Mouse (Mus musculus) large intestine, adult 2 months (tissue): ENCODE measurements around the gene Cep97. TPM values are rescaled to one million over a fixed set of nuclear protein-coding genes. Genes with fewer than 3 reads are reported as not detected.
"Not testable (repeated sequence)": the region's sequence is repeated elsewhere in the genome, so short reads cannot be mapped to it uniquely, and the experiment has no call there.

ENCODE experiments used
- DNase-seq: peaks from one replicate; pipeline ENCODE4 v3.0.0-alpha.2; 2012; ENCODE audit warnings: low read depth, low spot score
- WGBS: fragments of 180-500 bp; shearing (Covaris S2); methylation state at CpG from one replicate; pipeline ENCODE4 v1.1.7; 2018; 5-methylcytosine and 5-hydroxymethylcytosine counted together
- polyA plus RNA-seq: library from polyadenylated mRNA; depleted of rRNA; stranded (reverse); fragments of >200 nt; gene quantifications from 2 replicates; pipeline ENCODE4 v1.2.3, GENCODE M21; 2012

Gene Cep97
- polyA plus RNA-seq, 1 experiment = 1.4 TPM

DNA sequence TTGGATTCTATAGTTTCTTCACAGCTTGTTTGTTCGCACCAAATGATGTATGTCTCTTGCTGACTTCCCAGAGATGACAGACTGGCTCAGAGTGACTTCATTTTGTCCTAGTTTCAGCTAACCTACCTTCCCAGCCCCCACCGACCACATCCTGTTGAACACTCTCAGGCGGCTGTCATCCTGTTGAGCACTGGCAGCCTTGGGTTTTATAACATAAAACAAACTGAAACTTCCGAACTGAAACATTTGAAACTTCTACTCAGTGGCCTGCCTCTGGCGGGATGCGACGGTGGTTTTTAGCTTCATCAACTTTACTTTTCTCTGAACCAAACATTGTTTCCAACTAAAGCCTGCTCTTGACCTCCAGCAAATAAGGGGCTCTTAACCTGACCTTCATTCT lies 14.3 kb upstream of the Cep97 start:
- 43% methylated on average over 7 of the region's 7 CpGs for WGBS
- DNase-seq = no peak

DNA sequence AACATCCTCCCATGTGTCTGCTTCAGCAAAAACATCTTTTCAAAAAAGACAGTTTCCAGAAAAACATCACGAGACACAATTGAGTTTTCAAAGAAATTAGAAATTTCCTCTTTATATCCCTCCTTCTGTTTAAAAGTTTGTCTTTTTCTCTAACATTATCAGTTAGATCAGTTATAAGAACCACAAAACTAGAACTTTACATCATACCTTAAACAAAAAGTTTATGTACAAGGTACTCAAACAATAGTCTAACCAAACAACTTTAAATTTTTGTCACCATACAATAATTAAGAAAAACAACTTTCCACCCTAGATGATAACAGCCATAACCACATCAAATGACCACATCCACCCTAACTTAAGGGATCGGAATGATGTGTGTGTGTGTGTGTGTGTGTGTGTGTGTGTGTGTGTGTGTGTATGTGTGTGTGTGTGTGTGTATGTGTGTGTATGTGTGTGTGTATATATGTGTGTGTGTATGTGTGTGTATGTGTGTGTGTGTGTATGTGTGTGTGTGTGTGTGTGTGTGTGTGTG lies 13.3 kb upstream of the Cep97 start:
- 75% methylated on average over 2 of the region's 2 CpGs for WGBS
- DNase-seq = not testable (repeated sequence)

DNA sequence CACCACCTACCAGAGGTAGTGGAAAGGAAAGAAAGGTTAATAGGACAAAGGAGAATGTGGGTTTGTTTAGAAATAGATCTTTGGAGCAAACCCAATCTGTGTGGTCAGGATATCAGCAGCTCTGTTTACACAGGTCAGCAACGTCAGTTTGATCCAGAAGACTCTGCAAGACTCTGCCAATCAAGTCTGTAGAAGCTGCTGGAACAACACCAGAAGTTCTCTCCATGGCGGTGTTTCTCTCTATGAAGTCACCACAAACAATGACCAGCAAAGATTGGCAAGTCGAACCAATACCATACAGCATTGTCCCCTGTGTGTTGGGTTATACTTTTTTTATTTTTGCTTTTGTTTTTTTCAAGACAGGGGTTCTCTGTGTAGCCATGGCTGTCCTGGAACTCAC lies 12.6 kb upstream of the Cep97 start:
- 62% methylated on average over 3 of the region's 3 CpGs for whole genome bisulfite sequencing
- DNase-seq = no peak

DNA sequence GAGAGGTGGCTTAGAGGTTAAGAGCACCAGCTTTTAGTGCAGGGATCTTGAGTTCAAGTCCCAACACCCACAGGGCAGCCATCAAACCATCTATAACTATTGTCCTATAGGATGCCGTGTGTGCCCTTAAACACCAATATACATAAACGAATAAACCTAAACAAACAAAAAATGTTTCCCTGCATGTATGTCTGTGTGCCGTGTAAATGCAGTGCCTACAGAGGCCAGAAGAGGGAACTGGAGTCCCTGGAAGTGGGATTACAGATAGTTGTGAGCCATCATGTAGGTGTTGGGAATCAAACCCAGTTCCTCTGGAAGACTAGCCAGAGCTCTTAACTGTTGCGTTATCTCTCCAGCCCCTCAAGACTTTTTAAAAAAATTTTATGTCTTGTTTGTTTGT lies 6.1 kb upstream of the Cep97 start:
- 88% methylated on average over 4 of the region's 4 CpGs for WGBS

DNA sequence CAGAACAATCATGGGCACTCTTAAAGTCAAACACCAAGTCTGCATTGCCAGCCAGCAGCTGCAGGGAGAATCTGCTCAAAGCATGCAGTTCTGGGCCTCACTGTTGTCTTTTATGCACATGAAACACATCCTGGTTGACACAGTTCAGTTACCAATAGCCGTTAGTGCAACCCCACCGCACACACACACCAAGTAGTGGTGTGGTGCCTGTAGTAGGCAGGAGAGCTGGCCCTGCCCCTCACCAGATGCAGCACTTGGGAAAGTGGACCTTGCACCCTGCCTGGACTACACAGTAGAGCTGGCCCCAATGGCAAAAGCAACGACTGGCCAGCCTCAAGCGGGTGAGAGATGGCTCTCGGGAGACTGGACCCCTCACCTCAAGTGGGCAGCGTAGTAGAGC lies 5.0 kb upstream of the Cep97 start:
- WGBS = 64% methylated on average over 6 of the region's 6 CpGs
- no peak for DNase-seq

More for the DNA sequence above, 6.1 kb upstream of the Cep97 start:
- DNase-seq = no peak

DNA sequence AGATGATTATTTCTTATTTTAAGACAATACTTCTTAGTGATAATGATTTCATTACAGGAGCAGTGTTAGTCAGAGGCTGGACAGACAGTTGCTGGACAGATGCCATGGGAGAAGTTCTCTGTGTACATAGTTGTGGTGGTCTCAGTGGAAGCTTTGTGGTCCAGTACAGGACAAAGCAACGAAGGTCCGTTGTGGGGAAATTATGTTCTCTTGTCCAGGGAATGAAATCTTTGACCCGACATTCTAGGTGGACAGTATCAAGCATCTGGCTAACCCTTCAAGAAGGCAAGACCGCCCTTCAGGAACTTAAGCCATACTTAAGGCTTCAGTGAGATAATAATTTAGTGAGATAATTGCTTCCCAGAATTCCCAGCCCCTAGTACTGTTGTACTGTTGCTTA lies 4.1 kb upstream of the Cep97 start:
- no peak for DNase-seq
- WGBS = 80% methylated on average over 4 of the region's 4 CpGs

DNA sequence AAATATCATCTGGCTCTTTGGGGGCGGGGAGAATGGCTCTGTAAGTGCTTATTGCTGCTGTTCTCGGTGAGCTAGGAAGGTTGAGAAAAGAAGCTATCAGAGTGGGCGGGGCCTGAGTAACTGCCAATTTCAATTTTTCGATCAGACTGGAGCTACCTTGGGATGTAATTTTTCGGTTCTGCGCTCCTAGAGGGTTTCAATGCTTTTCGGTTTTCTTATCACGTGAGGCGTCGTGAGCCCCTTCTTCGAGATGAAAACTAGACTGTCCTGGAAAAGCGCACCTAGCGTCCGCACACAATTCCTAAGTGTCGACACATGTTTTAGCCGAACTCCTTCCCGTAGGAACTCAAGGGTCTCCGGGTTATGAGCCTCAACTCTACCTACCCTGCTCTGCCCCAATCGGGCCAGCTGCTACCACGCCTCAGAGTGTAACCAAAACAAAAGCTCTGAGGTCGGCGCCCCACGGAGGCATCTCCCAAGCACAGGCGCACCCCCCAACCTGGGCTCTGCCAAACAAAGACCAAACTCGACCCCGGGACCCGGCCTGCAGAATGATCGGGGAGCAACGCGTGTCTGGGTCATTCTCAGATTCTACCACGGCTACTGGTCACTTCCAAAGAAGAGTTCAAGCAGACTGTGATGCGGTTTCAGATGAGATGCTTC lies 843 bp downstream of the Cep97 start:
- peak; percentile 14 for DNase-seq
- WGBS = under 1% methylated on average over 32 of the region's 32 CpGs

DNA sequence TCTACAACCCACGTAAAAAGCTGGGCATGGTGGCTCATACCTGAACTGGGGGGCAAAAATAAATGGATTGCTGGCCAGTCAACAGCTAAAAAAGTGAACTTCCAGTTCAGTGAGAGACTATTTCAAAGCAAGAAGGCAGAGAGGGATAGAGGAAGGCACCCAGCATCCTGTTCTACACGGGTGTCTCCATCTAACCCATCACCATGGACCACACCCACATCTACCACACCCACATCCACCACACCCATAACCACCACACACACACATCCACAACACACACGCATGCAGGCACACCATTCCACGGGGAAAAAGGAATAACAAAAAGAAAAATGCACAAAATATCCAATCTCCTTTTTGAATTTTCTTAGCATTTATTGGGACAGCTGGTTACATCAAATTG lies 10.6 kb downstream of the Cep97 start:
- no peak for DNase-seq
- WGBS = 78% methylated on average over 4 of the region's 4 CpGs

DNA sequence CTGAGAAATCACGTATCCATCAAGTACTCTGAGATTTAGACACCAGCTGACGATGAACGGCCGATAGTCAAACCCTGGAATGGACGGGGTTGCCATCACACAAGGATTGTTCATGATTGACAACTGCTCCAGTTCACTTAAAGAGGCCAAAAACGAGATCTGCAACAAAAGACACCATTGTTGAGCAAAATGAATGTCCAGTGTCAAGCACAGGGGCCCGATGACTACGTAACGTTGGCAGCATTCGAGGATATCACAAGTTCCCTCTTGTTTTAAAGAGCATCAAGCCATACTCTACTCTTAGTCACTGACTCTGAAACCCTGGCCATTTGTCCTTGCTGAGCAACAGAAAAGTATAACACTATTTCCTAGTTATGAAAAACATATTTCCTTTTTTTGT lies 12.6 kb downstream of the Cep97 start:
- 88% methylated on average over 10 of the region's 10 CpGs for WGBS
- DNase-seq = no peak

DNA sequence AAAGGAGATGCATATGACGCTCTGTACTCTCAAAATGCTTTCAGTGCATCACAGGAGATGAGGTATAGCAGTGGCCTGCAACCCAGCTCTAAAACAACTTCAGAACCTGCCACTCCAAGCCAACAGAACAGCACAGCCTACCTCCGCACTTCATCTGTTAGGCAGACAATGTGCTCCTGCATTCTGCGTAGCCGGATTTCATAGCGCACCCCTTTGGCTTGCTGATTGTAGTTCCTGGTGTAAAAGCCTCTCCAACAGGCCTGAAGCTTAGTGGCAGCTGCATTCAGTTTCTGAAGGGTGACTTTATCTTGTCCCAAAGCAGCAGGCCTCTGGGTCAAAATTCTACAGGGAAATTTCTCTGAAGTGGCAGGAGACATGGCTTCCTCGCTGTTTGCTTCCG lies 19.9 kb downstream of the Cep97 start:
- 96% methylated on average over 7 of the region's 7 CpGs for WGBS
- no peak for DNase-seq

DNA sequence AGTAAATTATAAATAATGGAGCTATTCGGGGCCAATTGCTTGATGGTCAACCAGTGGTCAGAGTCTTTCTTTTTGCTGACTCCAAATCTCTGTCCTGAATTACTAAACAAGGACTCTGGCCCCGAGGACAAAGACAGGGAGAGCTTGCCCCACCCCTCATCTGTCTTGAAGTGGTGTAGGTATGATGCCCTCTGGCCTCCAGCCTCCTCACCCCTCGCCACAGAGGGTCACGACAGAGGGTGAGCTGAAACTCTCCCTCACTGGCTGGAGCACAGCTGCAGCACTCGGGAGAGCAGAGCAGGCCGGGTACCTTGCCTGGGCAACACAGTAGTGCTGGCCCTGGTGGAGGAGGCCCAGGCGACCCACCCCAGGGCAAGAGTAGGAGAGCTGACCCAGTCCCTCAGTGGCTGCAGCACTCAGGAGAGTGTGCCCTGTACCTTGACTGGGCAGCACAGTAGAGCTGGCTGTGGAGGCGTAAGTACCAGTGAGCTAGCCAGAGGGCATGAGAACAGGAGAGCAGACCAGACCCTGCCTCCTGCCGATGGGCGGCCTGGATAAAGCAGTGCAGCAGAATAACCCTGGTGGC lies 24.4 kb downstream of the Cep97 start:
- no peak for DNase-seq
- WGBS = 92% methylated on average over 10 of the region's 10 CpGs

DNA sequence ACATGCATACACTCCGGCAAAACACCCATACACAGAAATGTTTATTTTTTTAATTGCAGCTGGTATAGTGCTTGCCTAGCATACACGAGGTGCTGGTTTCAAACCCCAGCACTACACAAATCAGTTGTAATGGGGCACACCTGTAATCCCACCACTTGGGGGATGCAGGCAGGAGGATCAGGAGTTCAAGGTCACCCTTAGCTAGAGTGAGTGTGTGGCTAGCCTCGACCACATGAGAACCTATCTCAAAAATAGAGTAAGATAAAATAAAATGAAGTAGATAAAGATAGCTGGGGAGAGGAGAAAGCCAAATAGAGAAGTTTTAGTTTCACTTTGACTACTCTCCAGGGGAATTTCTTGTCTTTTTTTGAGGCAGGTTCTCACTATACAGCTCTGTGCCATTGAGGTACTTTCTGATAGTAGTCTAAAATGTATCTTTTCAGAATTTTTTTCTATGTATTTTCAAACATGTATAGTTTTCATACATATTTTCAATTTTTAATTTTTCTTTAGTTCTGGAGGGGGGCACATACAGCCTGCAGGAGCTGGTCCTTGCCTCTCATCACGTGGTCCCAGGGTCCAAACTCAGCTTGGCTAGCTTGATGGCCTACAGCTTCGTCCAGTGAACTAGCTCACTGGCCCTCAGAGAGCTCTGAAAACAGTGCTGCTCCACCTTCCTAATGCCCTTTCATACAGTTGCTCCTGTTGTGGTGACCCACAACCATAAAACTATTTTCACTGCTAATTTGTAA lies 27.6 kb downstream of the Cep97 start:
- no peak for DNase-seq
- 84% methylated on average over 5 of the region's 5 CpGs for WGBS

DNA sequence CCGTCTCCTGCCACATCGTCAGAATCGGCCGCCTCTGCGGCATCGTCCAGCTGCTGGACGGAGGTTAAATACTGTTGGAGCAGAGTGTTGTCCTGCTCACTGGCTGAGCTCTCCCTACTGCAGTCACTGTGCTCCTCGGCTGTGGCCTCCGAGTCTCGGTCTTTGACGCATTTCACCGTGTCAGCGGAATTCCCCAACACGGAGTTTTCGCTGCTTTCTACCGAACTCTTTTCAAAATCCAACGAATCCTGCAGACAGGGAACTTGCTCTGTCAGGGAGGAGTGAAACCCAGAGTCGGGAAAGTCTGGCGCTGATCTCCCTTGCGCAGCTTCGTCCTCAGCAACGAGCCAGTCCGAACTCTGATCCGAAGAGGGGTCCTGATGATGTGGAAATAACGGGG lies 29.3 kb downstream of the Cep97 start:
- 86% methylated on average over 25 of the region's 25 CpGs for WGBS
- no peak for DNase-seq

DNA sequence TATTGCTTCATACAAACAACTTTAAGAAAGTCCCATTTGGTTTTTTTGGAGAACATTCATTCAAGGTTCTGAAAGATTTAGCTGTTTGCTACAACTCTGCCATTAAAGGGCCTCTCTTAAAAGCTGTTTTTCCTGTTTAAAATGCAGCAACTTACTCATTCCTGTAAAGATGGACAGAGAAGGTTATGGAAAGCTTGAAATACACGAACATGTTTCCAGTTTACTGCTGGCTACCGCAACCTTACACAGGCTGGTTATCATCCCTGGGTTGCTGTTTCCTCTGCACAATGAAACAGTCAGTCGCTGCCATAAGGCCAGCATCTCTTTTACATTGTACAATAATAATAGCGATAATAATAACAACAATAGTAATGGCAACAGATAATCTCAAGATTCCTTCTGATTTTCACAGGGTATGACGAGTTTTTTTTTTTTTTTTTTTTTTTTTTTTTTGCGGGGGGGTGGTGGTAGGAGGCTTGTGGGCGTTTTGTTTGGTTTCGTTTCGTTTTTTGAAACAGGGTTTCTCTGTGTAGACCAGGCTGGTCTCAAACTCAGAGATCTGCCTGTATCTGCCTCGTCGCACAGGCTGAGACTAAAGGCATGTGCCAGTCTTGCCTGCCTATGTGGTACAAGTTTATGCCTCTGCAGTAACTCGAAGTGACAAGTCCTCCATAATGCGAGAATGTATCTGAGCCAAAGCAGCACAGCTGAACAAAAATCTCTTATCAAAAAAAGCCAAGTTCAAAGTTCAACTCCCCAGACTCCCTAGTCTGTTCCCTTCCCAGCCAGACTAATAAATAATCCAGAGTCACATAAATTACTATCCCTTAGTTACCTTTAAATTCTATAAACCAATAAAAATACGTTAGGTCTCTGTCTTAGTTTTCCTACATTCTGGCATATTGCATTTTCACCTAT lies 32.6 kb downstream of the Cep97 start:
- DNase-seq = no peak
- WGBS = 67% methylated on average over 14 of the region's 14 CpGs

DNA sequence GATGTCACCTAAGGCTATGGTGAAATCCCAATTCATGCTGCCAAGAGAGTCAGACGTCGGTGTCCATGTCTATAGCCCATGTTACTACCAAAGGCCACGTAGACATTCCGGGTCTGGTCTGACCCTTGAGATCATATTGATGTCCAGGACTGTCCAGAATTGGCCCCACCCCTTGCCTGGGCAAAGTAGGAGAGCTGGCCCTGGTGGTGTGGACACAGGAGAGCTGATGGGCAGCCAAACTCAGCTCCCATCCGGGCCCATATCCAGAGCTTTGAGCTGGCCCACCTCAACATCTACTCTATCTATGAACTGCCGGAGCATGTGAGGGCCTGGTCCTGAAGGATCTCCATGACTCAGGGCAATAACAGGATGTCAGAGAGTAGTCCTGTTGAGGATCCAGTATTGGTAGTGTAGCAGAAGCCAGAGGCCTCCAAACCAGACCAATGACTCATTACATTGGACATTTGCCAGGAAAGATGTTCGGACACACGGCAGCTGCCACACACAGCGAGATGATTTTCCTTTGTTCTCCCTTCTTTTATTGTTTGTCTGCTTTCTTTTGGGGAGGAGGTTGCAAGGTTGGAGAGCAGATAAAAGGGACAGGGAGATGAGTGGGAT lies 36.2 kb downstream of the Cep97 start:
- no peak for DNase-seq
- 58% methylated on average over 9 of the region's 9 CpGs for WGBS

DNA sequence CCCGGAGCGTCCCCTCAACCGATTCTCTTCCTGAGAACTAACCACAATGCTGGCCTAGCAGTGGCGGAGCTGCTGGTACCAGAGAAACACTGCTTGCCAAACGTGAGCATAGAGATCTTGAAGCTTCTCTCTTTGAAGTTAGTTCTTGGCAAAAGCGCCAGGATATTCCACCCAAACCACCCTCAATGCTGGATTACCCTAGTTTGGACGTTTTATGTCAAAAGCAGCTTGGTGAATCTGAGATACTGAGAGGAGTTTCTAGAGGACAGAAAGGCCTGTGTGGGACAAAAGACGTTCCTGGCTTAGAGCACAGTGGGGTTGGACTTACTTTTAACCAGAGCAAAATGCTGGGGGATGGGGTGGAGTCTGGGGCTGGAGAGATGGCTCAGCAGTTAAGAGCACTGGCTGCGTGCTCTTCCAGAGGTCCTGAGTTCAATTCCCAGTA lies 39.0 kb downstream of the Cep97 start:
- WGBS = 7% methylated on average over 9 of the region's 9 CpGs

DNA sequence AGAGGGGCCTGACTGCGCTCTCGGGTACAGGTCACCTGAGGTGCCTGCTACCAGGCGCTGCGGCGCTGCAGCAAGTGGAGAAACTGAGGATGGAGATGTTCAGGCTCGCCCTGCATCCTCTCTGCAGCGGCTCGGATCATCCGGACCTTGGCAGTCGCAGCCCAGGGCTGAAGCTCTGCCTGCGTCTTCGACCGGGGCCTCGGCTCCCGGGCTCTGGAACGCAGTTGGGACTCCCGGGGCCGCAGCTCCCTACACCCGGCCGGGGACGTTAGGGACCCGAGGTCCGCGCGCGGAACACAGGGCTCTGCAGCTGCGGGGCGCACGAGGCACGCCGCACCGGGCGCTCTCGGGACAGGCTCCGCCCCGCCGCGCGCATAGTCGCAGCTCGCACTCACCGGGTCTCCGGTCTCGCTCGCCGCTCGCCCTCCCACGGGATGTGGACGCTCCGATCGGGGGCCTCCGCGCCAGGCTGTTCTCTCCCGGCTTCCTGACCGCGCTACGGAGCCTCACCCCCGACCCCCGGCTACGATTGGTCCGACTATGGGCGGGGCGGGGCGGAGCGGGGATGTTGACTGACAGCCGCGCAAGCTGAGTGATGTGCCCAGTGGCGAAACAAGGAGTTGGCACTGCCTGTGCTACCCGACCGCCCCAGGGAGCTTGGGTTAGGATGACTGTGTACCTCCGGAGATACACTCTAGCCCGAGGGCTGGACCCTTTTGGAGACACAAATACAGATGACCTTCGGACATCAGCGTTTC lies 39.6 kb downstream of the Cep97 start, which contains the start of gene Nxpe3:
Gene Nxpe3 (minus strand): TSS at position 393 of the 758 bp plus-strand sequence.
- WGBS = under 1% methylated on average over 74 of the region's 74 CpGs
- DNase-seq = peak; percentile 22

More for the DNA sequence above, 39.0 kb downstream of the Cep97 start:
- no peak for DNase-seq

DNA sequence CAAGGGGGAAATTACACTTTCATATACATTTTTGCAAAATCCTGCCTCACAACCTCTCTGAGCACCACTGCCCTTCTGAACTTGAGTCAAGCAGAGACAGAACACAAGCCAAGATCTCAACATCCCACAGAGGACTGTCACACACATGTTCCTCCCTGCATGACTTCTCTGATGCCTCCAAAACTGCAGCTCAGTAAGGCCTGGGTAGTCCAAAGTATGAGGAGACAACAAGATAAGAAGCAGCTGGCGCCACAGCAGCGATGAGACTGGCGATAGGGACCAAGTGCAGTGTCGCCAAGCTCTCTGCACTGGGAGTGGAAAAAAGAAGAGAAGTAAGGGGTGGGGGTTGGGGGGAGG lies 40.1 kb downstream of the Cep97 start:
- DNase-seq = no peak
- WGBS = 5% methylated on average over 4 of the region's 4 CpGs
